Mouse (Mus musculus) forebrain, embryonic 15.5 days (tissue): ENCODE measurements around the gene 3110018I06Rik. TPM values are rescaled to one million over a fixed set of nuclear protein-coding genes. Genes with fewer than 3 reads are reported as not detected.

Source experiments
- ATAC-seq: fragments of 200-750 bp; cut with Nextera tagmentation; replicated peaks from 2 replicates; pipeline ENCODE4 v1.8.0; 2017; ENCODE audit warnings: mild to moderate bottlenecking, moderate TSS enrichment, moderate library complexity
- H3K27ac ChIP-seq: fragments of 300-500 bp; sonication (generic); replicated peaks from 2 replicates; pipeline ENCODE4 v1.5.1; 2015; ENCODE audit warnings: mild to moderate bottlenecking, inconsistent platforms
- H3K27me3 ChIP-seq: fragments of 300-500 bp; sonication (generic); 2 replicates; pipeline ENCODE4 v1.6.1; 2015; ENCODE audit warnings: inconsistent platforms
- H3K36me3 ChIP-seq: fragments of 300-500 bp; sonication (generic); 2 replicates; pipeline ENCODE4 v1.6.1; 2015; ENCODE audit warnings: mild to moderate bottlenecking, inconsistent platforms
- H3K4me1 ChIP-seq: fragments of 300-500 bp; sonication (generic); 2 replicates; pipeline ENCODE4 v1.6.1; 2015; ENCODE audit warnings: inconsistent platforms
- H3K4me2 ChIP-seq: fragments of 300-500 bp; sonication (generic); replicated peaks from 2 replicates; pipeline ENCODE4 v1.6.1; 2015; ENCODE audit warnings: mild to moderate bottlenecking, inconsistent platforms
- H3K4me3 ChIP-seq: fragments of 300-500 bp; sonication (generic); 2 replicates; pipeline ENCODE4 v1.5.1; 2015; ENCODE audit warnings: mild to moderate bottlenecking, inconsistent platforms
- H3K9ac ChIP-seq: fragments of 300-500 bp; sonication (generic); replicated peaks from 2 replicates; pipeline ENCODE4 v1.6.1; 2015; ENCODE audit warnings: mild to moderate bottlenecking, inconsistent platforms
- H3K9me3 ChIP-seq: fragments of 300-500 bp; sonication (generic); 2 replicates; pipeline ENCODE4 v1.6.1; 2016; ENCODE audit warnings: inconsistent platforms
- WGBS: fragments of 180-500 bp; shearing (Covaris S2); methylation state at CpG from one replicate; pipeline ENCODE4 v1.1.7; 2015; ENCODE audit warnings: mixed read lengths; 5-methylcytosine and 5-hydroxymethylcytosine counted together
- polyA plus RNA-seq: library from polyadenylated mRNA; unstranded; fragments of >200 nt; fragmentation: Nextera tagmentation; extraction: Ambion mirVana; gene quantifications from 2 replicates; pipeline ENCODE4 v1.2.1, GENCODE M21; 2015

The 3110018I06Rik gene
- polyA plus RNA-seq, 1 experiment from 2014 or later: not detected

DNA sequence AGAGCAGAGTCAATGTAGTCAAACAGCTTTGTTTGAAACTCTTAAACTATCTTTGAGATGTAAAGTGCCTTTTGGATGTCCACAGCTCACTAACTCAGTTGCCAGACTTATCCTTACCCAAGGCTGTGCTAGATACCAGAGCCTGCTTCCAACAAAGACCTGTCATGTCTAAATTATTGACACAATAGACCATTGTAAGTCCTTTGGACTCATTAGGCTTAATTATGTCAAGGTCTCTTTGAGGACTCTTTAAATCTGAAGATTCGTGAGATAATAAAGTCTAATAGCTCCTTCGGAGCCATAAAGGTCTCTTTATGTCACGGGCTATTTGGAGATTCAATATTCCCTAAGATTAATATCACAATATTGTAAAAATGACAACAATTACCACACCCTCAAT lies 32.5 kb downstream of the 3110018I06Rik start:
- Histone ChIP-seq H3K27me3 (no peaks in the 10 kb centered on the region), H3K27ac (no peak overlapping the region), H3K36me3 (no peaks in the 10 kb centered on the region), H3K9me3 (no peaks in the 10 kb centered on the region), H3K9ac (no peak overlapping the region), H3K4me2 (no peak overlapping the region), H3K4me1 (peaks cover 8% of the 10 kb centered on the region), H3K4me3 (no peak overlapping the region)
- 73% methylated on average over 3 of the region's 3 CpGs for whole genome bisulfite sequencing
- ATAC-seq: no peak

- no peak overlapping the region for H3K27ac ChIP-seq
- no peak overlapping the region for H3K4me2 ChIP-seq
- no peaks in the 10 kb centered on the region for H3K36me3 ChIP-seq
- 42% methylated on average over 1 of the region's 1 CpGs for WGBS
- no peaks in the 10 kb centered on the region for H3K9me3 ChIP-seq
- no peak overlapping the region for H3K9ac ChIP-seq
- no peak for ATAC-seq
- H3K4me3 ChIP-seq: no peak overlapping the region
- H3K4me1 ChIP-seq: no peaks in the 10 kb centered on the region
- no peaks in the 10 kb centered on the region for H3K27me3 ChIP-seq
Observed at GRCm38 (mm10) chr12:107528346-107528880, 40.0 kb downstream of the 3110018I06Rik start.

GRCm38 (mm10) chr12:107532871-107533270 lies 44.4 kb downstream of the 3110018I06Rik start:
- Histone ChIP-seq H3K4me1 (no peaks in the 10 kb centered on the region), H3K4me3 (no peak overlapping the region), H3K27ac (no peak overlapping the region), H3K36me3 (no peaks in the 10 kb centered on the region), H3K9me3 (no peaks in the 10 kb centered on the region), H3K27me3 (no peaks in the 10 kb centered on the region), H3K4me2 (no peak overlapping the region), H3K9ac (no peak overlapping the region)
- no peak for ATAC-seq
- WGBS: 66% methylated on average over 7 of the region's 7 CpGs
